Mouse (Mus musculus): Measurements from ENCODE around the gene Odf3b. TPM values are rescaled to one million over a fixed set of nuclear protein-coding genes. Genes with fewer than 3 reads are reported as not detected.

The Odf3b gene
- 0.17 and 0.23 TPM in 2 replicates for polyA plus RNA-seq (2015; fragmentation: Nextera tagmentation; extraction: Ambion mirVana)

GRCm38 (mm10) chr15:89378831-89379401 lies at the start of gene Odf3b:
TSS of gene Odf3b (minus strand) at chr15:89379282.

GRCm38 (mm10) chr15:89425711-89426121 lies 46.6 kb upstream of the Odf3b start, which contains the start of gene Cpt1b:
TSS of gene Cpt1b (minus strand) at chr15:89425863.

GRCm38 (mm10) chr15:89410118-89410517 lies 31.0 kb upstream of the Odf3b start, which contains the start of gene Syce3:
TSS of gene Syce3 (minus strand) at chr15:89410503.

GRCm38 (mm10) chr15:89384617-89385016 lies 5.5 kb upstream of the Odf3b start, which contains the start of gene Klhdc7b:
TSS of gene Klhdc7b (plus strand) at chr15:89384917.

GRCm38 (mm10) chr15:89376957-89377356 lies 2.1 kb downstream of the Odf3b start, which contains the start of gene Tymp:
TSS of gene Tymp (minus strand) at chr15:89377039.

GRCm38 (mm10) chr15:89373762-89374248 lies 5.3 kb downstream of the Odf3b start, which contains the start of gene Sco2:
TSS of gene Sco2 (minus strand) at chr15:89373846.

GRCm38 (mm10) chr15:89355241-89356187 lies 23.6 kb downstream of the Odf3b start, which contains the start of the genes Lmf2 and Ncaph2:
TSS of gene Lmf2 (minus strand) at chr15:89355659.
TSS of gene Ncaph2 (plus strand) at chr15:89355719.

GRCm38 (mm10) chr15:89334271-89334670 lies 44.8 kb downstream of the Odf3b start, which contains the start of gene Miox:
TSS of gene Miox (plus strand) at chr15:89334398.

Other genes starting within 250 kb of the Odf3b start
- gene Mapk12, start 238.6 kb downstream of the Odf3b start, polyA plus RNA-seq (2015; fragmentation: Nextera tagmentation; extraction: Ambion mirVana): 6.3 and 6.7 TPM in 2 replicates
- gene Mapk11, start 229.7 kb downstream of the Odf3b start, polyA plus RNA-seq (2015; fragmentation: Nextera tagmentation; extraction: Ambion mirVana): 2.8 and 3.0 TPM in 2 replicates
- gene Plxnb2, start 198.5 kb downstream of the Odf3b start, polyA plus RNA-seq (2015; fragmentation: Nextera tagmentation; extraction: Ambion mirVana): 109 and 111 TPM in 2 replicates
- gene Dennd6b, start 182.8 kb downstream of the Odf3b start, polyA plus RNA-seq (2015; fragmentation: Nextera tagmentation; extraction: Ambion mirVana): 3.4 and 4.0 TPM in 2 replicates
- 16.6 and 18.9 TPM in 2 replicates for gene Ppp6r2, start 167.7 kb downstream of the Odf3b start, polyA plus RNA-seq (2015; fragmentation: Nextera tagmentation; extraction: Ambion mirVana)
- gene Sbf1, start 64.0 kb downstream of the Odf3b start, polyA plus RNA-seq (2015; fragmentation: Nextera tagmentation; extraction: Ambion mirVana): 30.5 and 30.9 TPM in 2 replicates
- gene Adm2, start 56.6 kb downstream of the Odf3b start, polyA plus RNA-seq (2015; fragmentation: Nextera tagmentation; extraction: Ambion mirVana): 0.40 and 0.57 TPM in 2 replicates
- gene Miox, start 44.9 kb downstream of the Odf3b start, polyA plus RNA-seq (2015; fragmentation: Nextera tagmentation; extraction: Ambion mirVana): not detected in 2 replicates
- 43.3 and 44.4 TPM in 2 replicates for gene Lmf2, start 23.6 kb downstream of the Odf3b start, polyA plus RNA-seq (2015; fragmentation: Nextera tagmentation; extraction: Ambion mirVana)
- gene Ncaph2, start 23.6 kb downstream of the Odf3b start, polyA plus RNA-seq (2015; fragmentation: Nextera tagmentation; extraction: Ambion mirVana): 87.6 and 102 TPM in 2 replicates
- 5.2 and 7.6 TPM in 2 replicates for gene Sco2, start 5.4 kb downstream of the Odf3b start, polyA plus RNA-seq (2015; fragmentation: Nextera tagmentation; extraction: Ambion mirVana)
- gene Tymp, start 2.2 kb downstream of the Odf3b start, polyA plus RNA-seq (2015; fragmentation: Nextera tagmentation; extraction: Ambion mirVana): 1.5 and 1.9 TPM in 2 replicates
- gene Klhdc7b, start 5.6 kb upstream of the Odf3b start, polyA plus RNA-seq (2015; fragmentation: Nextera tagmentation; extraction: Ambion mirVana): not detected in 2 replicates
- gene Syce3, start 31.2 kb upstream of the Odf3b start, polyA plus RNA-seq (2015; fragmentation: Nextera tagmentation; extraction: Ambion mirVana): not detected in 2 replicates
- 0.67 and 0.69 TPM in 2 replicates for gene Cpt1b, start 46.6 kb upstream of the Odf3b start, polyA plus RNA-seq (2015; fragmentation: Nextera tagmentation; extraction: Ambion mirVana)
- 2.0 and 2.6 TPM in 2 replicates for gene C730034F03Rik, start 50.3 kb upstream of the Odf3b start, polyA plus RNA-seq (2015; fragmentation: Nextera tagmentation; extraction: Ambion mirVana)
- gene Gm44502, start 50.4 kb upstream of the Odf3b start, polyA plus RNA-seq (2015; fragmentation: Nextera tagmentation; extraction: Ambion mirVana): 0.19 TPM in 1 of 2 replicates, not detected in the other
- 35.8 and 36.2 TPM in 2 replicates for gene Chkb, start 50.6 kb upstream of the Odf3b start, polyA plus RNA-seq (2015; fragmentation: Nextera tagmentation; extraction: Ambion mirVana)
- 0.63 and 1.0 TPM in 2 replicates for gene Mapk8ip2, start 74.6 kb upstream of the Odf3b start, polyA plus RNA-seq (2015; fragmentation: Nextera tagmentation; extraction: Ambion mirVana)
- 22.7 and 25.5 TPM in 2 replicates for gene Arsa, start 98.1 kb upstream of the Odf3b start, polyA plus RNA-seq (2015; fragmentation: Nextera tagmentation; extraction: Ambion mirVana)
- gene Shank3, start 120.3 kb upstream of the Odf3b start, polyA plus RNA-seq (2015; fragmentation: Nextera tagmentation; extraction: Ambion mirVana): 0.55 and 0.70 TPM in 2 replicates
- 0.10 and 0.11 TPM in 2 replicates for gene Acr, start 189.0 kb upstream of the Odf3b start, polyA plus RNA-seq (2015; fragmentation: Nextera tagmentation; extraction: Ambion mirVana)
- 16.4 and 19.0 TPM in 2 replicates for gene Rabl2, start 212.6 kb upstream of the Odf3b start, polyA plus RNA-seq (2015; fragmentation: Nextera tagmentation; extraction: Ambion mirVana)